Mouse (Mus musculus) cerebellum, adult 9-11 months (tissue): ENCODE results near the gene Egr2.

Source experiments
- DNase-seq: peaks from one replicate; pipeline ENCODE4 v3.0.0; 2022

Egr2 gene

DNA sequence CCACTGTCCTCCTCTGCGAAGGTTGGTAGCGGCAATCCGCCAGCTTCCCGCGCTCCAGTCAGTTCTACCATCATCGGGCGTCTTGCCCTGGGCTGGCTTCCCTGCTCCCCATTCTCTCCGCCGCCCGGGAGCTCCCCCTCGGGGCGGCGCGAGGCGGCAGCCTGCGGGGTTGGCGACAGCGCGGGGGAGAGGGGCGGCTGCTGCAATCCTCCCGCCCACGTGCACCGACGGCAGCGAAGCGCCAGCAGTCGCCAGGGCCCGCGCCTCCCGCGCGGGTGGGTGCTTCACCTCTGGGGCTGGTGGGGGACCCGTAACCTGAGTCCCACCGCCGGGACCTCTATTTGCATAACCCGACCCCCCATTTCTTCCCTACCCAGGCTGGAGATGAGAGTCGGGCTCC lies at the start of gene Egr2:
TSS of gene Egr2 (plus strand) at position 220 of the 400 bp plus-strand sequence.
- DNase-seq, result peak; percentile 29

DNA sequence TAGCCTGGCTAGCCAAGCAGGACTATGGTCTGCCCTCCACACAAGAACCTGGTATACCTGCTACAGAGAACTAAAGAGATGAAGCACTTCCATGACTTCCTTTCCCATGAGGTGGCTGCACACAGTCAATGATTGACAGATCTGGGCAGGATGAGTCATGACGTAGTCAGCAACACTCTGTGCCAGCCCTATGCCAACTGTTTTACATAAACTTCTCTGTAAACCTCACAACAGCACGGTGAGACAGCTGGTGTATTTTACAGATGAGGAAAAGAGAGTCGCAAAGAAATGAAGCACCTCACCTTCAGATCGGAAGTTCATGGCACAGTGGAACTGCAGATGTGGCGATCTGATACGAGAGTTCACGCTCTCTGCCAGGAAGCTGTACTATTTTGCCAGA lies 47.8 kb upstream of the Egr2 start:
- DNase-seq, result no peak

DNA sequence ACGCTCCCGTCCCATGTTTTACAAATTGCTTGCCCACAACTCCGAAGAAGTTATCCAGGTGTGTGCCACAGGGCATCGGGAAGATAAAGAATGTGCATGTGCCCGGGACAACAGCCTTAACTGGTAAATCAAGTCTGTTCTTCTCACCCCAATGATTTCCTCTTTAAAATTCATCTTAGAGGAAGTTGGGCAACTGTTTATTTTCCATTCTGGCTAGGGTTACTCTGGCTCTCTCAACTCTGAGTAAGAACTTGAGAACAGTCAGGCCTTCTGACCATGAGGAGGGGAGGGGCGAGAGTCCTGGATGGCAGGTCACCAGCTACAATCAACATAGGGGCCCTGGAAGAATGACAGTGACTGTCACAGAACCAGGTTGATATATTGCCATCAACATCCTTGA lies 45.4 kb upstream of the Egr2 start:
- DNase-seq, result no peak

DNA sequence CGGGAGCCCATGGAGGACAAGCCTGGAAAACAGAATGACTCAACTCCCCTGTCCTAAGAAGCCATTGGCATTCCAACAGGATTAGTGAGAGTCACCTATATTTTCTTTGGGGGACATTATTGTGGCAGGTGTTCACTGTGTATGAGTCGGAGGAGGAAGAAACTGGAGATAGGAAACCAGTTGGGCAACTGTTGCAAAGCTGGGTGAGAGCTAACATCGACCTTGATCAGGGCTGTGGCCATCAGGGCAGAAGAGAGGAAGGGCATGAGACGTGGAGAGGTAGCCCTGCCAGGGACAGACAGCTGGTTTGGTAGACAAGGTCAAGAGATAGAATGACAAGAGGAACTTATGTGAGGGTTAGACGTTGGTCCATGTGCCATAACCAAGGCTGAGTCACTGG lies 44.6 kb upstream of the Egr2 start:
- DNase-seq, result no peak

DNA sequence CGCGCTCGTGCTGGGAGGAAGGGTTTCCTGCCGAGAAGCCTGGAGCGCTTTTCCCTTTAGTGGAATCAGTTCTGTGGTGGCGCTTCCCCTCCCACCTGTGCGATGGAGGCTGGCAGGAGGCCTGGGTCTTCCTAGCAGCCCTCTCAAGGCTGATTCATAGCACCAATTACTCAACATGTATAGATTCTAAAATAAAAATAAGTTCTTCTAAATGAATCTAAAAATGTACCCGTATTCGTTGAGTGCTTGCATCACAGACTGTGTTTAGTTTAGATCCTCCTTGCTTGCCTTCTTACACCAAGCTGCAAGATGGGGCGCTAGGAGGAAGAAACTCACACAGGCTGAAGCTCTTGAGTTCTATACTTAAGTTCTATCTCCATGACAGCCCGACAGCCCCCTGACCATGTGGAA lies 43.1 kb upstream of the Egr2 start:
- no peak for DNase-seq

DNA sequence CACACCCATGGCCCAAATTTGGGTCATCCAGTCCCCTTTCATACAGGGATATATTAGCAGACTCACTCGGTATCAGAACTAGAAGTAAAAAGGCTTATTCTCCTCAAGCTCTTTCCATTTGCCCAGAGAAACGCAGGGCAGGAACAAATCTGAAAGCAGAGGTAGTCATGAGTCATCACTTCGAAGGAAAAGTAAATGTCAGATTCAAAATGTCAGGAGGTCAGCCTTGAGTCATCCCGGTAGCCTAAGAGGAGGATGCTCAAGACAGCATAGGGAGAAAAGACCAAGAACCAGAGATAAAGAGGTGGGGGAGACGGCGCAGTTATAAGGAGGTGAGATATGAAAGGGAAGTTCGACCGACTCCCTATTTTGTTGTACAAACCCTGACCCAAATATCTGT lies 41.7 kb upstream of the Egr2 start:
- DNase-seq, result no peak

DNA sequence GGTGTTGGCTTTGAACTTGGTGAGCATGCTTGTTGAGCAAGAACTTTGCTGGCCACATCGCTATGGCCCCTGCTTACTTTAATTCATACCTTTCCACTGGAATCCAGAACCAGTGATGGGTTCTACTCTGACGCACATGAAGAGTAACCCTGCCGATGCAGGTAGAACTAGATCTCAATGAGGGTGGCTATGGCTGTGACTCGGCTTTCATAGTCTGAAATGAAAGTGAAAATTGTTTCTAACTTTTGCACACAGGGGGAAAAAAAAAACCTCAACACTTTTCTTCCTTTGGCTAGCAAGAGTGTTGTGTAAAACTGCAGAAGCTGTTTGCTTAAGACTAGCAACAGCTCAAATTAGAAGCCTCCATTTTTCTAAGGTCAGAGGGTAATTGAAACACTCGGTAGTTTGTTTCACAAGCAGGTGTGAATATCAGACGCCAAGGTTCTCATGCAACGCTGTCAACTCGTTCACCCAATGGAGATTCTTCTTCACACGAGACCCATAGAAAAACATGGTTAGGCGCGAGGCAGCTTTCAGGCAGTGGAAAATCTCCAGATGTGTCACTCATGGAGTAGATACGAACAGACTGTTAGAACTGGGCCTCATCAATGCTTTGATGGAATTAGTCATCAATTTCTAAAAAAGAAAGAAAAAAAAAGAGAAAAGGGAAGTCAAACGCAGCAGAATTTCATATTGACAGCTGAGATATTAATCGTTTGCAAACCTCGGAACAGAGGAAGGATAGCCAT lies 38.0 kb upstream of the Egr2 start:
- DNase-seq, result no peak

DNA sequence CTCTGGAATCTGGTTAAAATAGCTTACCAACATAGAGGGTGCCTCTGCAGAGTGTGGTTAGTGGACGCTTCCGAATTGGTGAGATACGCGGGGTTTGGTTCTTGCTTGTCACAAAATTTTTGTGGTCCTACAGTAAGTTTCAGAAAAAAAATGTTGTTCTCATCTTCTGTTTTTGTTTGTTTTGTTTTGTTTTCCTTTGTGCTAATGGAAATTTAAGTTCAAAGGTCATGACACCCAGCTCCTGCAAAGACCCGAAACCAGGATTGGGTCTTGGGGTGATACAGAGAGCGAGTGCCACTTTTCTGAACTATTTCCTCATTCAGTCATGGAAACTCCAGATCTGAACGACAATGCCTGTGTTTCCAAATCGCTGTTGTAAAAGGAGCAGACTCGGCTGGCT lies 37.3 kb upstream of the Egr2 start:
- DNase-seq, result no peak

DNA sequence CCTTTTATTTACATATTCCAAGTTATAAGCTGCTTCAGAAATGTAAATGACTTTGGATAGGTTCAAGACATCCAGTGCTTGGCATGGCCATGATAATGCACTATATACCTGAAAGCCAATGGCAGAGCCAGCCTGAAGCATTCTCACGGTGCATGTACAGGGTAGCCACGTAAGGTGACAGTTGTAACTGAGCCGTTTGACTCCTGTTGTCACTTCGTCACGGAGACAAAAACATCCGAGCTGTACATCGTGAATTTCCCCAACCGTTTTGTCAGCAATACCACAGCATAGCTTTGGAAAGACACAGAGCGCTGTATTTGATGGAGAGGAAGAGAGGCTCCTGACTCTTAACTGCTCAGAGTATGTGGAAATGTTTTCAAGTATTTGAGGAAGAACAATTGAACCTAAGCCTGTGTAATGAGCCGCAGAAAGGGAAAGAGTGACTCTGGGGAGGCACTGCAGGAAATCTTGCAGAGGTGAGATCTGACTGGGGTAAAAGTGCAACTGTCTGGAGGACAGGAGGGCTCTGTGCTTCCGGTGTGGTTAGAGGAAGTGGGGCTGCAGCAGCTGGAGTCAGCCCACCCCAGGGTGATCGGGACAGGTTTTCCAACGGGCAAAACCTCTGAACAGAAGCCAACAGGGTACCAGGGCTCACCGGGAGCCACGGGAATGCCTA lies 31.8 kb upstream of the Egr2 start:
- no peak for DNase-seq

DNA sequence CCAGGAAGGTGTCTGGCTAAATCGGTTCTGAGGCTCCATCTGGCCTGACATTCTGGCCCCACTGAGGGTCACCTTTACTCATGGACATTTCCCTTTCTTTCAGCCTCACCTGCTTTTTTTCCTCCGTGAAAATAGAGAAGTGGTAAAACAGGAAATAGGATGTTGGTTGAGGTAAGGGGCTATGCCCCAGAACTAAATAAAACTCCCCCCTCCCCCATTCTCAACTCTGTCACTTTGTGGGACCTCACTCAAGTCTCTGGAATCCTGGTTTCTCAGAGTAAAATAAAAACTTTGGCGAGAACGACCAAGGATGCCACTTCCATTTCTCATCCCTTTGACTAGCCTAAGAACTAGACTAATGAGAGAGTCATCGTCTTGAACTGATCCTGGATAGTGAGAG lies 31.2 kb upstream of the Egr2 start:
- DNase-seq, result no peak

DNA sequence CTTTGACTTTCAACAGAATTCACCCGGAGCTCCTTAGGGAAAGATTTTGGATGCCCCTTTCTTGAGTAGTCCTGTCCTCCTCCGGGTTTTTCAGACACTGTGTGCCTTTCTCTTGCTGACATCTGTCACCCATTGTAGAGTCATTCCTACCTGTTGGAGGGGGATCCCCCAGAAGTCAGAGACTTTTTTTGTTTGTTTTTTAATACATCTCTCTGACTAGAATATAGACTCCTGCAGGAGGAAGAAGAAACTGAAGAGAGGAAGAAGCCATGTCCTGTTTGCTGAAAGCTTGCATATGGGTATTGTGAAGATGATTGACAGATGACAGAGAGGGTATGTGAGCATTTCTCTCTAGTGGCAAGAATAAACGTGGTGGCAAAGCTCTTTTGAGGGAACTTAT lies 30.0 kb upstream of the Egr2 start:
- DNase-seq, result no peak

DNA sequence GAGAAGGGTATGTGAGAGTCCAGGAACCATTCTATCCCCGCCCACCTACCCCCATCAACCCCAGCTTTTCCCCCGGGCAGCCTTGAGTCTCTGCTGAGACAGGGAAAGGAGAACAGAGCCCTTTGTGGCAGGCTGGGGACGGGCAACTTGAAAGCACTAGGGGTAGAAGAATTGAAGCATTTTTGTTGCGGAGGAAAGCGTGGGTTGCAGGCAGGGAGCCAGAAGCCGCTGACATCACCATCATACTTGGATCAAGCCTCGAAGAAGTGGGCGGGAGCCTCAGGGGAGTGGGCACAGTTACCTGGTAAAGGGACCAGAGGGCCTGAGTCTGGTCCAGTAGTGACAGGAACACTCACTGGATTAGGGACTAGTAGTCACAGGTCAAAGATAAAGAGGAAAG lies 23.1 kb upstream of the Egr2 start:
- DNase-seq, result no peak

DNA sequence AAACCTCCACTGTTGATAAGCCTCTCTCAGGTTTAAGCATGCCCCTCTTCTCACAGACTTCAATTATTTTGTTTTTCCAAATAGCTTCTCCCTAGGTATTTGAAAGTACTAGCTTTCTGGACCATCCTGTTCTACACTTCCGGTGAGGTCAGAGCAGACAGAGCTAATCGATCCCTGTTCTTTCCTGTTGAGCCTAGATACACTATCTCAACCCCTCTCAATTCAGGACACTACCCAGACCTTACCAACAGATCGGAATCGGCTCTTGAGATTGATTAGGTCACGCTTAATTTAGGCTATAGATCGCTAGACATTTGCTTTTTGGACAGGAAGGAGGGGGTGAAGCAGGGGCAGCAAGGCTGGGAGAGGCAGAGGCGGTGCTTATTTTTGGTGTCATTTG lies 22.4 kb upstream of the Egr2 start:
- DNase-seq, result no peak

DNA sequence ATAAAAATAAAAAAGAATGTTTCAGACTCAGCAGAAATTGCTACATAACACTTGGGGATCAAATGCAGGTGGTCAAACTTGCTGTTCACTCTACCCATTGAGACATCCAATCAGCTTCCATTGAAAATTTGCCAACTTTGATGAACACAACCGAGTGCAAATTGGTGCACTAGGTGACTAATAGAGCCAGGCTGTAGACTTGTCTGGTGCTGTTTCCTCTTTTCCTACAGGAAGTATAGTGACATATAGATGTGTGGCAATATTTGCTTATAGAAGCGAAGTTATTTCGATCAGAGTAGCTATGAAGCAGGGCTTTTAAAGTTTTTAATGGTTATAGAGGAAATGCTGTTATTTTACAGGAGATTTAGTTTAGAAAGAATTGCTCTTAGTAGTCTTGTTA lies 16.5 kb upstream of the Egr2 start:
- no peak for DNase-seq

DNA sequence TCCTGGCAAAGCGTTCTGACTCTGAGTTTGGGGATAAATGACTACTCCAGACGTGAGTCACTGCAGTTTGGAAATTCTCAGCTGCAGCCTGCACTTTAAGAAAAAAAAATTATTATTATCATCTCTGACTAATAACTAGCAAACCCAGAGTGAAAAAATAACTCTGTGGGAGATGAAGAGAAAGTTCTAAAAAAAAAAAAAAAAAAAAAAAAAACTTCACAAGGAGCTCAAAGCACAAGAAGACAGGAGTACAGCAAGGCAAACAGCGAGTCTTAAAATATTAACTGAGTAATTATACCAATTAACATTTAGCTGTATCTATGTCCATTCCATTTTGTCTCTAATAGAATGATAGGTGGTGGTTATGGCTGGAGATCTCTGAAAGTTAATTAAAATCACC lies 11.1 kb upstream of the Egr2 start:
- no peak for DNase-seq

DNA sequence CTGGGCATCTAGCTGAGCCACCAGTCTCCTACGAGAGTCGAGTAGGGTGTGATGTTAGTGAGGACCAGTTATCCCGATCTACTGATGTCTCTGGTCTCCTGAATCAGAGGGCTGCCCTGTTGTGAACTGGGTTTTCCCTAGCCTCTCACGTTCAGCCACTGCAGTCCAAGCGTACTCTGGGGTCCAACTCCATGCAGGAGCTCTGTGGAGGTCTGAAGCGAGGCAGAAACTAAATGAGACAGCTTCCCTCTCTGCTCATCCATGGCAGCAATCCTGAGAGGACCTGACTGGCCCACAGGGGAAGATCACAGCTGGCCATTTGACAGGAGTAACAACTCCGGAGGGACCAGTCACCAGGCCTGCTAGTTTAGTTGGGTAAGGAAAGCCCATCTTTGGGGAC lies 10.6 kb upstream of the Egr2 start:
- no peak for DNase-seq

DNA sequence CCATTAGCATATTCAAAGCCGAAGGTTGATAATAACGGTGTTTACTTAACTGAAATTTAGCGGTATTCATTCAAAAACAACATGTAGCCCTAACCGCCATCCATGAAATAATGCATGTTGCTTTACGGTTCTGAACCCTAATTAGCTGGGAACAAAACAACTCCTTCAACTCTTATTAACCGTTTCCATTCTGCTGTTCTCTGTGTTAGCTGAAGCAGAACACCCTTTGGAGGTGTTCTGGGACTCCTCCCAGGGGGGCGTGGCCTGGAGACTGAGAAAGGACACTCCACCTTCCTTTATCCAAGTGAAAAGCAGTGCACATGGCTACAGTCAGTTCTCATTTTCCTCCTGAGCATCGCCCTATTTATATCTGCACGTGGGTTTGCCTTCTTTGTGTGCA lies 8.8 kb upstream of the Egr2 start:
- no peak for DNase-seq

DNA sequence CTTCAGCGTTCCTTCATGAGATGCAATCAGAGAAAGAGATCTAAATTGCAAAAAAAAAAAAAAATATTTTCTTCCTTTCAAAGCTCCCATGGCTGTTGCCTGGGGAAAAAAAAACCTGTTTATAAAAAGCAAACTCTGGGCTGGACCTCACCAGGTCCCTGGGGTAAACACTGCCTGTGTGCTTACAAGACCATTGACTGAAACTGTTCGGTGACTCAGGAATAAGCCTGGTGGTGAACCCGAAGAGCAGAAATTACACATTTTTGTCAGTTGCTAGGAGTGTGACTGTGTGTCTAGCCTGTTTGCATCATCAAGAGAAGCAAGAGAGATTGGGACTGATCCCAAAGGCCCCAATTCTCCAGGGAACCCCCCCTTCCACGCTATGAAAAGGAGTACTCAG lies 5.5 kb upstream of the Egr2 start:
- no peak for DNase-seq

DNA sequence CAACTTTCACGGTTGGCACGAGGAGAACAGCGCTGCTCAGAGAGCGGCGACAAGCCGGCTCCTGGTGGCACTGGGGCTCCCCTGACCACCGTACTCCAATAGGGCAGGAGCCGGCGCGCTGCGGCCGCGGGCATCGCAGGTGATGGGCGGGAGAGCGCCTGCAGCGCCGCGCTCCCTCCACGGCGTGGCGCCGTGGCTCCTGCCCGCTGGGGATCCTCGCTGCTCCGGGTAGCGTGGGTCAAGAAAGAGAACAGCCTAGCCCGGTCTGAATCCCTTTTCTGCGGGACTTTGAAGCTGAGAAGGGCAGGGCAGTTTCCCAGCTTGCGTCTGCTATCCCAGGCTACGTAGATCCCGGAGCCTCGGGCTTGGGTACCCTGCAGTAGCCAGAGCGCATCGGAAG lies 697 bp downstream of the Egr2 start:
- peak; percentile 57 for DNase-seq

DNA sequence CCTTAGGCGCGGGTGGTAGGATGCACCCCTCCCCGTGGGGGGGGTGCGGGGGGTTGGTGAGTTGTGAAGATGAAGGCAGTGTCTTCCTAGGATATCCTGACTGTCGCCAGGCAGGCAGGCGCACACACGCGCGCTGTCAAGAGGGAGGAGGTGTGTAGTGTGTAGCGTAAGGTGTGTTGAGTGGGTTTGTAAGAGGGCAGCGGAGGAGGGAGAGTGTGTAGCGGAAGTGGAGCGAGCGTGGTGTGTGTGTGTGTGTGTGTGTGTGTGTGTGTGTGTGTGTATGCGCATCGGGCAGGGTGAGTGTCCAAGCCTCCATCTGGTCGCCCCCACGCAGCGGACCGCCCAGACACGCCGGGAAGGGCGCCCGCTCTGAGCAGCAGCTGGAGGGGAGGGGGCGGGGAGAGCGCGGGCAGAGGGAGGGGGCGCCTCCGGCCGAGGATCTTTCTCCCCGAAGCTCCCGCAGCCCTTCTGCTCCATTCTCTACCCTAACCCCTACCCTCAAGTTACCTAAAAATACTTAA lies 1.4 kb downstream of the Egr2 start:
- DNase-seq, result peak; percentile 47

DNA sequence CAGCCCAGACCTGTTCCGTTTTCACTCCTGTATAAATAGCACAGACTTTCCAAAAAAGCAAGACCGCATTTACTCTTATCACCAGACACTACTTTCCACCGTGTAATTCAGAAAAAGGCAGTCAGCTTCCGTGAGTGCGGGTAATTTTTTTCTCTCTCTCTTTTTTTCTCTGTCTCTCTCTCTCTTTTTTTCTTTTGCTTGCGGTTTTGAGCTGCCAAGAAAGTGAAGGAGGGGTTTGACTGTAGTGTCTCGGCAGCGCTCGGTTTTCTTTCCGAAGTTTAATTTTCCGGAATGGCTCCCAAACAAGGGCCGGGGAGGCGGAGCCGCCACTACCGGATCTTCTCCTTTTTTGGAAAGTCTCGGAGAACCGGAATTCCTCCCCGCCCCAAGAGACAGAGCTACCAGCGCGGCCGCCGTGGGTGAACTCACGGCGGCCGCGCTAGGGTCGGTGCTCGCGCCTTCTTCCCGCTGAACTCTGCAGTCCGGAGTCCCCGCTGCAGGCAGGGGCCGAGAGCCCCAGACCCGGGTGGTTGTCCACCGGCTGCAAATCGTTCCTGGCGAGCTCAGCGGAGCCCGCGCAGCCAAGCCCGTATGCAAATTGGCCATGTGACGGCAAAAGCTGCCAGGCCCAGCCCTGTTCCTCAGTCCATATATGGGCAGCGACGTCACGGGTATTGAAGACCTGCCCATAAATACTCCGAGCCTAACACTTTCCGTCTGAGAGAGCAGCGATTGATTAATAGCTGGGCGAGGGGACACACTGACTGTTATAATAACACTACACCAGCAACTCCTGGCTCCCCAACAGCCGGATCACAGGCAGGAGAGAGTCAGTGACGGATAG lies 2.1 kb downstream of the Egr2 start:
- peak; percentile 85 for DNase-seq

DNA sequence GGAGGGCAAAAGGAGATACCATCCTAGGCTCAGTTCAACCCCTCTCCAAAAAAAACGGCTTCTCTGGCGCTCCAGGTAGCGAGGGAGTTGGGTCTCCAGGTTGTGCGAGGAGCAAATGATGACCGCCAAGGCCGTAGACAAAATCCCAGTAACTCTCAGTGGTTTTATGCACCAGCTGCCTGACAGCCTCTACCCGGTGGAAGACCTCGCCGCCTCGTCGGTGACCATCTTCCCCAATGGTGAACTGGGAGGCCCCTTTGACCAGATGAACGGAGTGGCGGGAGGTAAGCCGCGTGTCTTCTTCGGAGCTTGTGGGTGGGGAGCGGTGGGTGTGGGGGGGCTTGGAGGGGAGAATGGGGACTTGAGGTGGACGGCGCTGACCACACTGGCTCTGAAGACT lies 2.8 kb downstream of the Egr2 start:
- DNase-seq, result peak; percentile 35

DNA sequence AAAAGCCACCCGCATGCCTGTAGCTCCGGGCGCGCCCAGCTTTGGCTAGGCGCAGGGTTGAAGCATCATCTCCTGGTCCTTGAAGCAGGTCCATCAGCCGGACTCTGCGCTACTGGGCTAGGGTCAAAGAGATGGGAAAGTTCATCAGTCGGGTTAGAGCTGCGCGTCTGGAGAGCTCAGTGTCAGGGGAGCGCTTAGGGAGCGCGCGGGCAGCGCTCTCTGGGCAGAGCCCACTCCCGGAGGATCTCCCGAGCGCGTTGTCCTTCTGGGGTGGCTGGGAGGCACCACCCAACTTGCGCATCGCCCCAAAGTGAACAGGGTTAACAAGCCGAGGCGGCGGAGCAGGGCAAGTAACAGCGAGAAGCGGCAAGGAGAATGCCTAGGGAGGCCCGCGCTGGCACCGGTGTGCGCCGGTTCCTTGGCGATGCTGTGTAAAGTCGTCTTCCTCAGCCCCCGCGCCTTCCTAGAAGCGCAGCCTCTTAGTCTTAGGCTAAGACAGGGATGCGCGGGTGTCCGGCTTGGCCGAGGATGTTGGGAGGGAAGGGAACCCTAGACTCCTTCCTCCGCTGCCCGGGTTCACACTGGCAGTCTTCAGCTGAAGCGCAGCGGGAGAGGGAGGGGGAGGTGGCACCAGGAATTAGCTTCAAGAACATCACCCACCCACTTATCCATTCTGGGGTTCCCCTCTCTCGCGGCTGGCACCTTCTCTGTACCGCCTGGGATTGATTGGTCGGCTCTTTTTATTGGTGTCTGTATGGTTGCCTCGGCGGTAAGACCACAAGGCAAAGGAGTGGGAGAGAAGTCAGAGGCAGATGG lies 3.5 kb downstream of the Egr2 start:
- DNase-seq, result no peak
